Mouse (Mus musculus) forebrain, embryonic 13.5 days (tissue): ENCODE measurements around the gene 4933400A11Rik. TPM values are rescaled to one million over a fixed set of nuclear protein-coding genes. Genes with fewer than 3 reads are reported as not detected.

ENCODE experiments used
- ATAC-seq: fragments of 200-750 bp; cut with Nextera tagmentation; 2 replicates; pipeline ENCODE4 v1.8.0; 2017
- H3K27ac ChIP-seq: fragments of 300-500 bp; sonication (generic); 2 replicates; pipeline ENCODE4 v1.5.1; 2015; ENCODE audit warnings: inconsistent platforms, mild to moderate bottlenecking, moderate library complexity
- H3K27me3 ChIP-seq: fragments of 300-500 bp; sonication (generic); 2 replicates; pipeline ENCODE4 v1.6.1; 2015; ENCODE audit warnings: mild to moderate bottlenecking, inconsistent platforms
- H3K36me3 ChIP-seq: fragments of 300-500 bp; sonication (generic); 2 replicates; pipeline ENCODE4 v1.6.1; 2015; ENCODE audit warnings: mild to moderate bottlenecking, inconsistent platforms; ENCODE audit not compliant: poor library complexity, severe bottlenecking
- H3K4me1 ChIP-seq: fragments of 300-500 bp; sonication (generic); 2 replicates; pipeline ENCODE4 v1.6.1; 2015; ENCODE audit warnings: inconsistent platforms
- H3K4me2 ChIP-seq: fragments of 300-500 bp; sonication (generic); 2 replicates; pipeline ENCODE4 v1.6.1; 2015; ENCODE audit warnings: inconsistent platforms, mild to moderate bottlenecking, moderate library complexity
- H3K4me3 ChIP-seq: fragments of 300-500 bp; sonication (generic); 2 replicates; pipeline ENCODE4 v1.5.1; 2015; ENCODE audit warnings: mild to moderate bottlenecking, inconsistent platforms
- H3K9ac ChIP-seq: fragments of 300-500 bp; sonication (generic); 2 replicates; pipeline ENCODE4 v1.6.1; 2015; ENCODE audit warnings: mild to moderate bottlenecking, inconsistent platforms
- H3K9me3 ChIP-seq: fragments of 300-500 bp; sonication (generic); replicated peaks from 2 replicates; pipeline ENCODE4 v1.6.1; 2016; ENCODE audit warnings: inconsistent platforms
- WGBS: fragments of 180-500 bp; shearing (Covaris S2); methylation state at CpG from one replicate; pipeline ENCODE4 v1.1.7; 2015; 5-methylcytosine and 5-hydroxymethylcytosine counted together
- polyA plus RNA-seq: library from polyadenylated mRNA; unstranded; fragments of >200 nt; fragmentation: Nextera tagmentation; extraction: Ambion mirVana; gene quantifications from 2 replicates; pipeline ENCODE4 v1.2.1, GENCODE M21; 2015

Gene 4933400A11Rik
- not detected in 2 replicates for polyA plus RNA-seq

- Histone ChIP-seq H3K27ac (no peak within 1 kb of the TSS), H3K9me3 (no peaks in the 10 kb centered on the region), H3K36me3 (no peaks in the 10 kb centered on the region), H3K4me2 (no peak within 1 kb of the TSS), H3K4me1 (no peaks in the 10 kb centered on the region), H3K27me3 (peaks cover 6% of the 10 kb centered on the region; the same call in 1 of the 2 replicates), H3K9ac (no peak within 1 kb of the TSS), H3K4me3 (no peak within 1 kb of the TSS)
- 86% methylated on average over 3 of the region's 3 CpGs for WGBS
- no peak for ATAC-seq
Measured at GRCm38 (mm10) chrX:169779535-169779934, at the start of gene 4933400A11Rik. TSS of gene 4933400A11Rik (minus strand) at chrX:169779635.

- Histone ChIP-seq H3K9ac (peak overlapping the region; percentile 48), H3K27me3 (peaks cover 9% of the 10 kb centered on the region; the same call in 1 of the 2 replicates), H3K4me2 (peak overlapping the region; percentile 50), H3K9me3 (no peaks in the 10 kb centered on the region), H3K4me1 (peaks cover 9% of the 10 kb centered on the region; the same call in 1 of the 2 replicates), H3K36me3 (no peaks in the 10 kb centered on the region), H3K27ac (peak overlapping the region; percentile 82), H3K4me3 (peak overlapping the region; percentile 29)
- peak; percentile 48; the same call in 1 of the 2 replicates for ATAC-seq
- 26% methylated on average over 5 of the region's 5 CpGs for WGBS
Measured at GRCm38 (mm10) chrX:169828136-169828535, 48.7 kb upstream of the 4933400A11Rik start.

GRCm38 (mm10) chrX:169827720-169828119, 48.3 kb upstream of the 4933400A11Rik start:
- peak; percentile 57 for ATAC-seq
- Histone ChIP-seq H3K27me3 (peaks cover 13% of the 10 kb centered on the region; the same call in 1 of the 2 replicates), H3K4me1 (peaks cover 9% of the 10 kb centered on the region; the same call in 1 of the 2 replicates), H3K36me3 (no peaks in the 10 kb centered on the region), H3K4me2 (peak overlapping the region; percentile 50), H3K9ac (peak overlapping the region; percentile 48), H3K27ac (peak overlapping the region; percentile 82), H3K9me3 (no peaks in the 10 kb centered on the region), H3K4me3 (peak overlapping the region; percentile 29)
- WGBS, result 17% methylated on average over 7 of the region's 7 CpGs

- peaks cover 9% of the 10 kb centered on the region; the same call in 1 of the 2 replicates for H3K4me1 ChIP-seq
- H3K27ac ChIP-seq, result peak overlapping the region; percentile 44
- WGBS, result 33% methylated on average over 10 of the region's 10 CpGs
- H3K27me3 ChIP-seq, result peaks cover 14% of the 10 kb centered on the region; the same call in 1 of the 2 replicates
- H3K9ac ChIP-seq, result no peak overlapping the region
- H3K4me3 ChIP-seq, result 0 out of 2 replicates have a peak overlapping the region, but pooled peaks have one; percentile 9
- H3K36me3 ChIP-seq, result no peaks in the 10 kb centered on the region
- ATAC-seq, result peak; percentile 87
- peak overlapping the region; percentile 37 for H3K4me2 ChIP-seq
- no peaks in the 10 kb centered on the region for H3K9me3 ChIP-seq
Measured at GRCm38 (mm10) chrX:169826947-169827346, 47.5 kb upstream of the 4933400A11Rik start.

- no peak overlapping the region for H3K27ac ChIP-seq
- WGBS, result 67% methylated on average over 1 of the region's 1 CpGs
- no peak overlapping the region for H3K4me2 ChIP-seq
- H3K4me3 ChIP-seq, result no peak overlapping the region
- no peak overlapping the region for H3K9ac ChIP-seq
- H3K4me1 ChIP-seq, result no peaks in the 10 kb centered on the region
- no peak for ATAC-seq
- no peaks in the 10 kb centered on the region for H3K9me3 ChIP-seq
- peaks cover 3% of the 10 kb centered on the region; the same call in 1 of the 2 replicates for H3K27me3 ChIP-seq
- no peaks in the 10 kb centered on the region for H3K36me3 ChIP-seq
Measured at GRCm38 (mm10) chrX:169813673-169814072, 34.2 kb upstream of the 4933400A11Rik start.

GRCm38 (mm10) chrX:169811783-169812182, 32.3 kb upstream of the 4933400A11Rik start:
- Histone ChIP-seq H3K4me1 (no peaks in the 10 kb centered on the region), H3K27me3 (peaks cover 6% of the 10 kb centered on the region; the same call in 1 of the 2 replicates), H3K9ac (no peak overlapping the region), H3K4me3 (no peak overlapping the region), H3K36me3 (no peaks in the 10 kb centered on the region), H3K27ac (no peak overlapping the region), H3K4me2 (no peak overlapping the region), H3K9me3 (no peaks in the 10 kb centered on the region)
- ATAC-seq, result no peak
- 90% methylated on average over 2 of the region's 2 CpGs for WGBS

GRCm38 (mm10) chrX:169811318-169811717, 31.9 kb upstream of the 4933400A11Rik start:
- ATAC-seq, result 0 out of 2 replicates have a peak, but pooled peaks have one; percentile 38

GRCm38 (mm10) chrX:169807744-169808143, 28.3 kb upstream of the 4933400A11Rik start:
- H3K4me1 ChIP-seq, result no peaks in the 10 kb centered on the region
- peaks cover 3% of the 10 kb centered on the region; the same call in 1 of the 2 replicates for H3K27me3 ChIP-seq
- H3K36me3 ChIP-seq, result no peaks in the 10 kb centered on the region
- no peak overlapping the region for H3K9ac ChIP-seq
- no peak overlapping the region for H3K4me2 ChIP-seq
- no peak overlapping the region for H3K27ac ChIP-seq
- ATAC-seq, result no peak
- H3K9me3 ChIP-seq, result no peaks in the 10 kb centered on the region
- 83% methylated on average over 3 of the region's 3 CpGs for WGBS
- no peak overlapping the region for H3K4me3 ChIP-seq

More at GRCm38 (mm10) chrX:169811318-169811717, 31.9 kb upstream of the 4933400A11Rik start:
- no peak overlapping the region for H3K27ac ChIP-seq
- no peaks in the 10 kb centered on the region for H3K4me1 ChIP-seq
- no peaks in the 10 kb centered on the region for H3K36me3 ChIP-seq
- 63% methylated on average over 5 of the region's 5 CpGs for WGBS
- H3K4me3 ChIP-seq, result no peak overlapping the region
- no peak overlapping the region for H3K4me2 ChIP-seq
- H3K9me3 ChIP-seq, result no peaks in the 10 kb centered on the region
- peaks cover 6% of the 10 kb centered on the region; the same call in 1 of the 2 replicates for H3K27me3 ChIP-seq
- H3K9ac ChIP-seq, result no peak overlapping the region

- Histone ChIP-seq H3K27me3 (peaks cover 3% of the 10 kb centered on the region; the same call in 1 of the 2 replicates), H3K4me2 (no peak overlapping the region), H3K4me3 (no peak overlapping the region), H3K9ac (no peak overlapping the region), H3K27ac (no peak overlapping the region), H3K4me1 (no peaks in the 10 kb centered on the region), H3K9me3 (no peaks in the 10 kb centered on the region), H3K36me3 (no peaks in the 10 kb centered on the region)
- 37% methylated on average over 5 of the region's 5 CpGs for WGBS
- ATAC-seq, result no peak
Measured at GRCm38 (mm10) chrX:169805791-169806190, 26.4 kb upstream of the 4933400A11Rik start.

GRCm38 (mm10) chrX:169800238-169800637, 20.8 kb upstream of the 4933400A11Rik start:
- Histone ChIP-seq H3K36me3 (no peaks in the 10 kb centered on the region), H3K9ac (no peak overlapping the region), H3K4me1 (no peaks in the 10 kb centered on the region), H3K4me2 (no peak overlapping the region), H3K27me3 (peaks cover 5% of the 10 kb centered on the region), H3K9me3 (no peaks in the 10 kb centered on the region), H3K4me3 (no peak overlapping the region), H3K27ac (no peak overlapping the region)
- WGBS, result 25% methylated on average over 4 of the region's 4 CpGs
- ATAC-seq, result no peak

- no peak overlapping the region for H3K9ac ChIP-seq
- H3K27ac ChIP-seq, result no peak overlapping the region
- peak; percentile 51; the same call in 1 of the 2 replicates for ATAC-seq
- H3K4me3 ChIP-seq, result peak overlapping the region; percentile 28
- H3K9me3 ChIP-seq, result no peaks in the 10 kb centered on the region
- H3K4me1 ChIP-seq, result no peaks in the 10 kb centered on the region
- no peaks in the 10 kb centered on the region for H3K36me3 ChIP-seq
- 7% methylated on average over 11 of the region's 11 CpGs for WGBS
- H3K4me2 ChIP-seq, result peak overlapping the region; percentile 36; the same call in 1 of the 2 replicates
- peaks cover 8% of the 10 kb centered on the region for H3K27me3 ChIP-seq
Measured at GRCm38 (mm10) chrX:169798987-169799680, 19.7 kb upstream of the 4933400A11Rik start.

- no peaks in the 10 kb centered on the region for H3K4me1 ChIP-seq
- no peak for ATAC-seq
Measured at GRCm38 (mm10) chrX:169797148-169797547, 17.7 kb upstream of the 4933400A11Rik start.

More at GRCm38 (mm10) chrX:169797148-169797547, 17.7 kb upstream of the 4933400A11Rik start:
- Histone ChIP-seq H3K27me3 (peaks cover 8% of the 10 kb centered on the region; the same call in 1 of the 2 replicates), H3K9me3 (no peaks in the 10 kb centered on the region), H3K4me2 (no peak overlapping the region), H3K4me3 (no peak overlapping the region), H3K9ac (no peak overlapping the region), H3K36me3 (no peaks in the 10 kb centered on the region), H3K27ac (no peak overlapping the region)
- WGBS, result 47% methylated on average over 3 of the region's 3 CpGs
